Mouse (Mus musculus): ENCODE measurements around the gene Scgb2b11.
"Not testable (repeated sequence)": the region's sequence is repeated elsewhere in the genome, so short reads cannot be mapped to it uniquely, and the experiment has no call there.

DNA sequence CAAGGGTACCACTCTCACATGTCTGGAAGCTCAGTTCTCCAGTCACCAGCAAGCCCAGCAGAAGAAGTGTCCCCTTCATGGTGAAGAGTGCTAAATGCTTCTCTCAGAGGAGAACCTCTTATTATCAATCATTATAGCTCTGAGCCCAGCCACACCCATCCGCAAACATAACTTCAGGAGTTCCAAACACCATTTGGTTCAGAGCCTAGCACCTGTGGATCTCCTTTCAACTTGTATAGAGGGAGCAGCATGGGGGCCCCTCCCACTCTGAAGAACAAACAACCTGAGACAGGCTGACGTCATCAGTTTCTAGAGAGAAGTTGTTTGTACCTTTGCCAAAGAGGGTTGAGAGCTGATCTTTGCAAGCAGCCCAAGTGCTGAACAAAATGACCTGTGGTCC, at the start of gene Scgb2b11:
- not testable (repeated sequence) for TF ChIP-seq ZNF384 (IDR thresholded peaks at IDR 0.05; ENCODE audit: low read depth, low read length); MAFK (IDR thresholded peaks at IDR 0.05; ENCODE audit: insufficient read depth, low read depth, low read length); ZC3H11A (IDR thresholded peaks at IDR 0.05; ENCODE audit: borderline replicate concordance, low read depth, low read length); HCFC1 (IDR thresholded peaks at IDR 0.05; ENCODE audit: borderline replicate concordance, insufficient read depth, low read length); CHD2 (IDR thresholded peaks at IDR 0.05; ENCODE audit: low read depth, low read length)
